Mouse (Mus musculus) limb, embryonic 14.5 days (tissue): ENCODE measurements around the gene Tlr12. TPM values are rescaled to one million over a fixed set of nuclear protein-coding genes. Genes with fewer than 3 reads are reported as not detected.

Source experiments
- ATAC-seq: fragments of 200-750 bp; cut with Nextera tagmentation; 2 replicates; pipeline ENCODE4 v1.8.0; 2017; ENCODE audit warnings: low read depth, moderate number of reproducible peaks, moderate TSS enrichment; ENCODE audit not compliant: low FRiP score
- DNase-seq: peaks from one replicate; pipeline ENCODE4 v3.0.0-alpha.2; 2015; ENCODE audit warnings: low spot score
- H3K27ac ChIP-seq: fragments of 300-500 bp; sonication (generic); replicated peaks from 2 replicates; pipeline ENCODE4 v1.5.1; 2014; ENCODE audit warnings: low read depth, mild to moderate bottlenecking, low read length, moderate library complexity, mixed read lengths
- H3K27me3 ChIP-seq: fragments of 300-500 bp; sonication (generic); 2 replicates; pipeline ENCODE4 v1.6.1; 2014; ENCODE audit warnings: low read length, mixed read lengths; ENCODE audit not compliant: control insufficient read depth, insufficient read depth
- H3K36me3 ChIP-seq: fragments of 300-500 bp; sonication (generic); 2 replicates; pipeline ENCODE4 v1.6.1; 2014; ENCODE audit warnings: mild to moderate bottlenecking, low read length, moderate library complexity, mixed read lengths; ENCODE audit not compliant: control insufficient read depth, insufficient read depth
- H3K4me1 ChIP-seq: fragments of 300-500 bp; sonication (generic); 2 replicates; pipeline ENCODE4 v1.6.1; 2014; ENCODE audit warnings: antibody characterized with exemption, low read length, mixed read lengths; ENCODE audit not compliant: control insufficient read depth, insufficient read depth
- H3K4me2 ChIP-seq: fragments of 300-500 bp; sonication (generic); replicated peaks from 2 replicates; pipeline ENCODE4 v1.6.1; 2014; ENCODE audit warnings: low read depth, mild to moderate bottlenecking, low read length, moderate library complexity; ENCODE audit not compliant: severe bottlenecking
- H3K4me3 ChIP-seq: fragments of 300-500 bp; sonication (generic); replicated peaks from 2 replicates; pipeline ENCODE4 v1.5.1; 2014; ENCODE audit warnings: low read length
- H3K9ac ChIP-seq: fragments of 300-500 bp; sonication (generic); 2 replicates; pipeline ENCODE4 v1.6.1; 2014; ENCODE audit warnings: mild to moderate bottlenecking, low read depth, low read length, moderate library complexity; ENCODE audit not compliant: severe bottlenecking
- H3K9me3 ChIP-seq: fragments of 300-500 bp; sonication (generic); 2 replicates; pipeline ENCODE4 v1.6.1; 2016; ENCODE audit warnings: low read length; ENCODE audit not compliant: control insufficient read depth
- POLR2A ChIP-seq: fragments of 200-500 bp; IDR thresholded peaks from 2 replicates; pipeline ENCODE4 v1.8.0; 2012; ENCODE audit warnings: inconsistent platforms, mild to moderate bottlenecking, moderate library complexity, borderline replicate concordance; ENCODE audit not compliant: insufficient read depth, insufficient read length; ENCODE audit errors: extremely low read depth
- WGBS: fragments of 180-500 bp; shearing (Covaris S2); extraction: QIAGEN DNeasy Blood & Tissue Kit; methylation state at CpG from one replicate; pipeline ENCODE4 v1.1.7; 2014; 5-methylcytosine and 5-hydroxymethylcytosine counted together
- polyA plus RNA-seq, 2 experiments: library from polyadenylated mRNA; depleted of rRNA in 1 of 2; stranded (reverse) in 1 of 2; unstranded in 1 of 2; fragments of >200 nt; fragmentation: Nextera tagmentation in 1 of 2; extraction: Ambion mirVana in 1 of 2; gene quantifications; 2 replicates each; pipeline versions ENCODE4 v1.2.1 to v1.2.3; 2012 to 2014

Gene Tlr12
- polyA plus RNA-seq, 2 experiments = 0.40 to 0.82 TPM

DNA sequence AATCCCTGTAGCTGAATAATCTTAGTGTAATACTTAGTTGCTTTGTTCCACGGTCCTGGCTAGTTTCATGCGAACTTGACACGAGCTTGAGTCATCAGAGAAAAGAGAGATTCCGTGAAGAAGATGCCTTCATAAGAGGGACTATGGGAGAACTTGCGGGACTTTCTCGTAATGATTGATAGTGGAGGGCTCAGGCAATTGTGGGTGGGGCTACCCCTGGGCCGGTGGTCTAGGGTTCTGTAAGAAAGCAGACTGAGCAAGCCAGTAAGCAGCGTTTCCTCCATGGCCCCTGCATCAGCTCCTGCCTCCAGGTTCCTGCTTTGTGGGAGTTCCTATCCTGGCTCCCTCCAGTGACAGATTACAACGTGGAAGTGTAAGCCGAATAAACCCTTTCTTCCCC is 7.7 kb downstream of the Tlr12 start:
- peak overlapping the region; percentile 76 for H3K4me2 ChIP-seq

DNA sequence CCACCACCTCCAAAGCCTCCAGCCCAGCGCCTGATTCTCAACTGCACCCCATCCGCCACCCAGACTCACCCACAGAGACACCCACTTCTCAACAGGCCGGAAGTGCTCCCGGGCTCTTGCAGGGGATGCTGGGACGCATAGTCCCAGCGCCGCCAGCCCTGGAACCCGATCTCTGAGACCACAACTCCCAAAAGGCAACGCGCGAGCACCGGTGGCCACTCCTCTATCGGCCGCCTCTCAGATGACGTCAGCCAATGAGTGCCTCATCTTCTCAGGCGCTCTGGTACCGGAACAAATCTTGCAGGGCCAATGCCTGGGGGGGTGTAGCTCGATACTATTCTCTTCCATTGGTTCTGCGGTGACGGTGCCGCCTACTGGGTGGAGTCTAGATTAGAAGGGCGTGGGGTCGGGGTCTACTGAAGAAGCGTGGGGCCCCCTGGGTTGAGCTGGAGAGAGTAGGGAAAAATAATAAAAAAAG is 8.5 kb downstream of the Tlr12 start, which contains the start of gene Zscan20:
TSS of gene Zscan20 (minus strand) at position 174 of the 478 bp plus-strand sequence.
- H3K27me3 ChIP-seq = no peaks in the 10 kb centered on the region
- peak within 1 kb of the TSS; percentile 57 for H3K4me3 ChIP-seq
- peak; percentile 97 for ATAC-seq
- H3K27ac ChIP-seq = 0 out of 2 replicates have a peak within 1 kb of the TSS, but pooled peaks have one; percentile 48
- H3K36me3 ChIP-seq = no peaks in the 10 kb centered on the region
- peak; percentile 100 for DNase-seq
- TF ChIP-seq POLR2A = peak; percentile 50; the same call in 1 of the 2 replicates
- H3K4me1 ChIP-seq = peaks cover 9% of the 10 kb centered on the region
- no peaks in the 10 kb centered on the region for H3K9me3 ChIP-seq
- H3K9ac ChIP-seq = peak within 1 kb of the TSS; percentile 62
- WGBS = 2% methylated on average over 24 of the region's 24 CpGs
- peak within 1 kb of the TSS; percentile 76 for H3K4me2 ChIP-seq

More for the DNA sequence above, 7.7 kb downstream of the Tlr12 start:
- Histone ChIP-seq H3K9ac (no peak overlapping the region), H3K9me3 (no peaks in the 10 kb centered on the region), H3K27me3 (no peaks in the 10 kb centered on the region), H3K4me1 (peaks cover 9% of the 10 kb centered on the region), H3K36me3 (no peaks in the 10 kb centered on the region), H3K27ac (no peak overlapping the region), H3K4me3 (peak overlapping the region; percentile 57; the same call in 1 of the 2 replicates)
- WGBS = 28% methylated on average over 10 of the region's 10 CpGs
- DNase-seq (no peak), ATAC-seq (no peak)
- no peak for TF ChIP-seq POLR2A

- Histone ChIP-seq H3K4me1 (peaks cover 9% of the 10 kb centered on the region), H3K9ac (peak overlapping the region; percentile 62), H3K36me3 (0 out of 2 replicates have a peak, but pooled peaks cover 4% of the 10 kb centered on the region), H3K9me3 (no peaks in the 10 kb centered on the region), H3K4me3 (peak overlapping the region; percentile 57), H3K27me3 (no peaks in the 10 kb centered on the region), H3K27ac (0 out of 2 replicates have a peak overlapping the region, but pooled peaks have one; percentile 48), H3K4me2 (peak overlapping the region; percentile 76)
- no peak for DNase-seq
- WGBS = 10% methylated on average over 25 of the region's 27 CpGs
- no peak for TF ChIP-seq POLR2A
- ATAC-seq = peak; percentile 32; the same call in 1 of the 2 replicates
Measured at GRCm38 (mm10) chr4:128609276-128609924, 9.0 kb downstream of the Tlr12 start.

DNA sequence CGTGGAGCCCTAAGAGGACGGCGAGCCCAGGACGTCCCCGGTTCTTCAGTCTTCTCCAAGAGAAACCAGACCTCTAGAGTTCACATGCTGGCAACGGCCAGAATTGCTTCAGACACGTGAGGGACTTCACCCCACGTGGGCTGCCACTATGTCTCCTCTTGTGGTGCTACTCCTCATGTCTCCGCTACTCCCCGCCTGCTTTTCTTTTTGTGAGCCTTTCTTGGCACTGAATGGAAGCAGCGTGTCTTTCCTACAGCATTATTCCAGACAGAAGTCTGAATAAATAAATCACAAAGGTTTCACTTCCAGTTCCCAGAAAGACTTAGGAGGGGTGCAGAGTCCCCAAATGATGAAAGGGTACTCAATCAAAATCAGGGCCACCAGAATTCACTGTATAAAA is 10.8 kb downstream of the Tlr12 start:
- TF ChIP-seq POLR2A = no peak
- 91% methylated on average over 11 of the region's 11 CpGs for WGBS
- Histone ChIP-seq H3K27me3 (no peaks in the 10 kb centered on the region), H3K4me3 (no peak overlapping the region), H3K9ac (no peak overlapping the region), H3K4me2 (no peak overlapping the region), H3K4me1 (peaks cover 9% of the 10 kb centered on the region), H3K36me3 (peaks cover 21% of the 10 kb centered on the region), H3K9me3 (no peaks in the 10 kb centered on the region), H3K27ac (no peak overlapping the region)
- no peak for DNase-seq
- ATAC-seq = no peak

- DNase-seq (no peak), ATAC-seq (no peak)
- TF ChIP-seq POLR2A = no peak
- Histone ChIP-seq H3K9ac (no peak overlapping the region), H3K27me3 (no peaks in the 10 kb centered on the region), H3K4me3 (no peak overlapping the region), H3K27ac (no peak overlapping the region), H3K9me3 (no peaks in the 10 kb centered on the region), H3K4me2 (no peak overlapping the region), H3K36me3 (peaks cover 30% of the 10 kb centered on the region), H3K4me1 (peaks cover 9% of the 10 kb centered on the region)
- WGBS = 97% methylated on average over 7 of the region's 7 CpGs
Measured at GRCm38 (mm10) chr4:128606586-128606985, 11.8 kb downstream of the Tlr12 start.
